Mouse (Mus musculus): ENCODE results near the gene Tbl1x. TPM values are rescaled to one million over a fixed set of nuclear protein-coding genes. Genes with fewer than 3 reads are reported as not detected.

Gene Tbl1x
- polyA plus RNA-seq, 1 experiment: 33.4 TPM

DNA sequence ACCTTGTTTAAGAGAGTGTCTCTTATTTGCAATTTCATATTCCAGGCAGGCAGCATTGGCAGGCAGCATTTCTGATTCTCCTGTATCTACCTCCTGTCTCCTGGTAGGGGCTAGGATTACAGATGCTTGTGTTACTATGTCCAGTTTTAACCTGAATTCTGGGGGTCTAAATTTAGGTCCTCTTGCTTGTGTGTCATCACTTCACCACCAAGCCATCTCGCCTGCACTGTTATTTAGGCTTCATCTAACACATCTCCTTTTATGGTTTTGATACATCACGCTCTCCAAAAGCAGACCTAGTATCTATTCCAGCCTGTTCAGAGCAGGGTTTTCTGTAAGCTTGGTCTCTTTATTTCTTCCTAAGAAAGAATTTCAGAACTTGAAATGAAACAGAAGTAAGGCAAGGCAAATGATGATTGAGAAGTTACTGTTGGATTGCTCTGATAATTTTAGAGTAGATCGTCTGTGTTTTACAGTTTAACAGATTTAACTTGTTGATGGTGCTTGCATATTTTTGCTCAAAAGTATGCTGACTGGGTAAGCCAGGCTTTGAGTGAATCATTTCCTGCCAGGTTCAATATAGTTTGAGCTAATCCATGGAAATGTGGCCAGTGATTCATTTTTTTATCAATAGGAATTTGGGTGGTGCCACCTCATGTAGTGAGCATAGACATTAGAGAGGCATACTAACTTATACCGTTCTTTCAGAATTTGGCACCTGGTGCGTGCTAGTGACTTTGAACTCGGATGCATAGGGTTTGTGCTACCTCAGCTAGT lies 106.7 kb downstream of the Tbl1x start:
- Histone ChIP-seq H3K27ac (ENCODE audit: insufficient read depth, low read length) (no peak overlapping the region), H3K4me1 (ENCODE audit: control insufficient read depth, insufficient read depth, low read length) (peaks cover 2% of the 10 kb centered on the region; the same call in 1 of the 2 replicates), H3K4me3 (ENCODE audit: insufficient read depth, low read length) (no peak overlapping the region)
- no peak for TF ChIP-seq CTCF (IDR thresholded peaks at IDR 0.05; ENCODE audit: extremely low read depth, insufficient read depth, low read length)
- TF ChIP-seq POLR2A (IDR thresholded peaks at IDR 0.05; ENCODE audit: extremely low read depth, insufficient read depth, low read length): no peak

DNA sequence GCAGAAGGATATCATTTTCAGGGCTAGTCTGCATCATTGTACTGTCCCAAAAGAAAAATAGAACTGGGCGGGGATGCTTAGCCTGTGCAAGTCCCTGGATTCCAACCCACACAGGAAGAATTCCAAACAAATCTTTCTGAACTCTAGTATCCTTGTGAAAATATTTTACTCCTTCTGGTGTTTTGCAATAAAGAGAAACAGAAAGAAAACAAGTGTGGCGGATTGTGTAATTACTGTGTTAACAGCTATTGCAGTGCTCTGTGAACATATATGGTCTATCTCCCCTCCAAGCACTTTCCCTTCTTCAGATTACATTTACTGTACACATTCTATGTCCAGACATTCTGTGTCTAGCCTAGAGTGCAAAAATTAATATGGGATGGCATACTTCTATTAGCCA lies 119.6 kb downstream of the Tbl1x start:
- Histone ChIP-seq H3K4me3 (ENCODE audit: insufficient read depth, low read length) (no peak overlapping the region), H3K4me1 (ENCODE audit: control insufficient read depth, insufficient read depth, low read length) (no peaks in the 10 kb centered on the region), H3K27ac (ENCODE audit: insufficient read depth, low read length) (no peak overlapping the region)
- TF ChIP-seq POLR2A (IDR thresholded peaks at IDR 0.05; ENCODE audit: extremely low read depth, insufficient read depth, low read length): no peak
- no peak for TF ChIP-seq CTCF (IDR thresholded peaks at IDR 0.05; ENCODE audit: extremely low read depth, insufficient read depth, low read length)

DNA sequence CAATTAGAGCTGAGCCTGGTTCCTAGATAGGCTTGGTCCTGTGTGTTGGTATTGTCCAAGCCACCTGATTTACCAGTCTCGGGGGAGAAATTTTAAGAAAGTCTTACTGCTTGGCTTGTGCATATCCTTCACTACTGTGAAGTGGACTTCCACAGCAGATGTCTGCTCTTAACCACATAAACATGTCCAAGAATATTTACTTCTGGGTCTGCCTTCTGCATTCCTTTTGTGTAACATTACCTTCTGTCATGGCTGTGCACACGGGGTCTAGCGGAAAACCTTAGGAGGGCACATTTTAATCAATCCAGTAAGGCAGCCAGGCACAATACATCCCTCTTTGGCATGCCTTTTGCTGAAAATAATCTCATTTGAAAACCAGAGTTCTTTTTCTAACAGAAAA lies 125.7 kb downstream of the Tbl1x start:
- TF ChIP-seq CTCF (IDR thresholded peaks at IDR 0.05; ENCODE audit: extremely low read depth, insufficient read depth, low read length) (no peak), POLR2A (IDR thresholded peaks at IDR 0.05; ENCODE audit: extremely low read depth, insufficient read depth, low read length) (no peak)
- Histone ChIP-seq H3K4me1 (ENCODE audit: control insufficient read depth, insufficient read depth, low read length) (no peaks in the 10 kb centered on the region), H3K27ac (ENCODE audit: insufficient read depth, low read length) (no peak overlapping the region), H3K4me3 (ENCODE audit: insufficient read depth, low read length) (no peak overlapping the region)

DNA sequence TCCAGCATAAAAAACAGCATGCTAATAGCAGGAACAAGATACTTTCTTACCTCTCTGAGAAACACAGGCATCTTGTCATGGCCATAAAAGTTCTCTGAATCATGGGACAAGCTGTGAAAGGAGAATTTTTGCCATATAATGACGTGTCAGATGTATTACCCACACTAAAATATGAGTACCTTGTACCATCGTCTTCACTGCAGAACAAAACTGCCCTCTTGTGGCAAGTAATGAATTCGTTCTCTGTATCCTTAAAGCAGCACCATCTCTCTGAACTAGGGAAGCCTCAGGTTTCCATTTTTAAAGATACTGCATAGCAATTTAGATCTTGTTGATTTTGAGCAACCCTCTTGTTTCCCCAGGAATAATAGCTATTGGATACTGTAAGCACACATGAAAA lies 127.3 kb downstream of the Tbl1x start:
- TF ChIP-seq POLR2A (IDR thresholded peaks at IDR 0.05; ENCODE audit: extremely low read depth, insufficient read depth, low read length): no peak
- TF ChIP-seq CTCF (IDR thresholded peaks at IDR 0.05; ENCODE audit: extremely low read depth, insufficient read depth, low read length): peak; percentile 20; the same call in 1 of the 2 replicates
- Histone ChIP-seq H3K27ac (ENCODE audit: insufficient read depth, low read length) (no peak overlapping the region), H3K4me1 (ENCODE audit: control insufficient read depth, insufficient read depth, low read length) (no peaks in the 10 kb centered on the region), H3K4me3 (ENCODE audit: insufficient read depth, low read length) (no peak overlapping the region)

DNA sequence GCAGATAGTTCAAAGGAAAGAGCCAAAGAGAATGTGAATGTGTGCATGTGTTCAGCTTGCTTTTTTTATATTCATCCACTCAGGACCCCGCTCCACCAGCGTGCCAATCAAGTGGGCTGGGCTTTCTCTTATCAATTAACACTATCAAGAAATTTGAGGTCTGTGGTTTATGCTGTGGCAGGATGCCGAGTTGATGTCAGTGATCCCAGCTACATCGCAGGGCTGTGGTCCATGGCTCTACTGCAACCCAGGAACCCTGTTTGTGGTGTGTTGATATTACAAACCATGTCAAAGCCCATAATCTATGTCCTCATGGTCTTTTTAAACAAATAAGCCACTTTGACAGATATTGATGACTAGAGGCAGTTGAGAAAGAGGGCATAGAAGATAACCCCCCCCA lies 129.5 kb downstream of the Tbl1x start:
- no peaks in the 10 kb centered on the region for H3K4me1 ChIP-seq (ENCODE audit: control insufficient read depth, insufficient read depth, low read length)
- no peak overlapping the region for H3K27ac ChIP-seq (ENCODE audit: insufficient read depth, low read length)
- no peak overlapping the region for H3K4me3 ChIP-seq (ENCODE audit: insufficient read depth, low read length)
- no peak for TF ChIP-seq POLR2A (IDR thresholded peaks at IDR 0.05; ENCODE audit: extremely low read depth, insufficient read depth, low read length)
- TF ChIP-seq CTCF (IDR thresholded peaks at IDR 0.05; ENCODE audit: extremely low read depth, insufficient read depth, low read length): no peak

DNA sequence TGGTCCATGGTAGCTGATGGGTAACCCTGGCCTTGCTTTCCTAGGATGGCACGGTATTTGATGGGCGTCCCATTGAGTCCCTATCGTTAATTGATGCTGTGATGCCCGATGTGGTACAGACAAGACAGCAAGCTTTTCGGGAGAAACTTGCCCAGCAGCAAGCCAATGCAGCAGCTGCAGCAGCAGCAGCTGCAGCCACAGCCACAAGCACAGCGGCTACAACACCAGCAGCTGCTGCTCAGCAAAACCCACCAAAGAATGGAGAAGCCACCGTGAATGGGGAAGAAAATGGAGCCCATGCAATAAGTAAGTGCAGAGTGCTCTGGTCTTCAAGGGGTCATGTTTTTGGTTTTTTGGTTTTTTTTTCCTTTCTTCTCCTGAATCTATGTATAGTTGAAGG lies 135.4 kb downstream of the Tbl1x start:
- Histone ChIP-seq H3K4me3 (ENCODE audit: insufficient read depth, low read length) (no peak overlapping the region), H3K27ac (ENCODE audit: insufficient read depth, low read length) (no peak overlapping the region), H3K4me1 (ENCODE audit: control insufficient read depth, insufficient read depth, low read length) (no peaks in the 10 kb centered on the region)
- TF ChIP-seq POLR2A (IDR thresholded peaks at IDR 0.05; ENCODE audit: extremely low read depth, insufficient read depth, low read length) (no peak), CTCF (IDR thresholded peaks at IDR 0.05; ENCODE audit: extremely low read depth, insufficient read depth, low read length) (no peak)

DNA sequence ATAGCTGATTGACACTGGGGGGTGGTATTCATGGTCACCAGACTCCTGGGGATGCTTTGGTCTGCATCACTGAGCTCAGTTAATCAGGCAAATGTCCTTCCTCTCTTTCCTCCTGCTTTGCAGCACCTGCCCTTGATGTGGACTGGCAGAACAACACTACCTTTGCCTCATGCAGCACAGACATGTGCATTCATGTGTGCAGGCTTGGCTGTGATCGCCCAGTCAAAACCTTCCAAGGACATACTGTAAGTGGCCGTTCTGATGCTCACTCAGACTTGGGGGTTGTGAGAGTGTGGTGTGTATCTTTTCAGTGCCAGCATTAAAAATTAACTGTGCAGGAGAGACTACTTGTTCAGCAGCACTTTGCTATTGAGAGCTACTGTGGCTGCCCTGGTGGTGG lies 139.4 kb downstream of the Tbl1x start:
- H3K27ac ChIP-seq (ENCODE audit: insufficient read depth, low read length): no peak overlapping the region
- no peak for TF ChIP-seq POLR2A (IDR thresholded peaks at IDR 0.05; ENCODE audit: extremely low read depth, insufficient read depth, low read length)
- TF ChIP-seq CTCF (IDR thresholded peaks at IDR 0.05; ENCODE audit: extremely low read depth, insufficient read depth, low read length): no peak
- no peaks in the 10 kb centered on the region for H3K4me1 ChIP-seq (ENCODE audit: control insufficient read depth, insufficient read depth, low read length)
- H3K4me3 ChIP-seq (ENCODE audit: insufficient read depth, low read length): no peak overlapping the region

DNA sequence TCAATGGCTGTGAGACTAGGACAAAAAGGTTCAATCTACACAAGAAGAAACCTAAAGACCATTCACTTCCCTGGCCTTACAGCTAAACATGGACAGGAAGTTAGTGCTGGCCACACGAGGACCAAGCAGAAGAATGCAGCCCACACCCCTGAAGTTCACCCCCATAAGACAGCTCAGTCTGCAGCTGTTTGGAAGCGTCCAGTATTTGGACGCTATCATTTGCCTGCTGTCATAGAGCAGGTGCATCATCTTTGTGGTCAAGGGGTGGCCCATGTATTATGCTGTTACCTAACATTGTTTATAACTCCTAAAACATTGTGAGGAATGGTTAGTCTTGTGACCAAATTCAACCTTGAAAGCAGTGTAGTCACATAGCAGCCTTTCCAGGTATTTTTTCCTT lies 151.2 kb downstream of the Tbl1x start:
- Histone ChIP-seq H3K4me1 (ENCODE audit: control insufficient read depth, insufficient read depth, low read length) (no peaks in the 10 kb centered on the region), H3K27ac (ENCODE audit: insufficient read depth, low read length) (no peak overlapping the region), H3K4me3 (ENCODE audit: insufficient read depth, low read length) (no peak overlapping the region)
- TF ChIP-seq CTCF (IDR thresholded peaks at IDR 0.05; ENCODE audit: extremely low read depth, insufficient read depth, low read length) (no peak), POLR2A (IDR thresholded peaks at IDR 0.05; ENCODE audit: extremely low read depth, insufficient read depth, low read length) (no peak)

DNA sequence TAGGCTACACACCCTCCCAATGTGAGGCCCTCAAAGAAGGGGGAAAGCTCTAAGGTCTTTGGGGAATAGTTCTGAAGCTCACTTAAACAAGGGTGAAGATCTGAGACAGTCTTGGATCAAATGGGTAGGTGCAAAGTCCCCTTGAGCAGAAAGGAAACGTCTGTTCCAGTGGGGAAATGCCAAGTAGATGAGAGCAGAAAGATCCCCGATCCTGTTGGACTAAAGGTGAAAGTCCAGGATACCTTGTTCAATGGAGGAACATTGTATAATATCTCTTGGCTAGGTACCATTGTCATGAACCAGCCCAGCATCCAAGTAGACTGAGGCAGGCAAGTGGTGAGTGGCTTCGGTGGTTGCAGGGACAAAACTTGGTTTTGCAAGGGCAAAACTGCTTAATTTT lies 152.5 kb downstream of the Tbl1x start:
- TF ChIP-seq POLR2A (IDR thresholded peaks at IDR 0.05; ENCODE audit: extremely low read depth, insufficient read depth, low read length): no peak
- no peak for TF ChIP-seq CTCF (IDR thresholded peaks at IDR 0.05; ENCODE audit: extremely low read depth, insufficient read depth, low read length)
- no peak overlapping the region for H3K27ac ChIP-seq (ENCODE audit: insufficient read depth, low read length)
- no peak overlapping the region for H3K4me3 ChIP-seq (ENCODE audit: insufficient read depth, low read length)
- H3K4me1 ChIP-seq (ENCODE audit: control insufficient read depth, insufficient read depth, low read length): no peaks in the 10 kb centered on the region

DNA sequence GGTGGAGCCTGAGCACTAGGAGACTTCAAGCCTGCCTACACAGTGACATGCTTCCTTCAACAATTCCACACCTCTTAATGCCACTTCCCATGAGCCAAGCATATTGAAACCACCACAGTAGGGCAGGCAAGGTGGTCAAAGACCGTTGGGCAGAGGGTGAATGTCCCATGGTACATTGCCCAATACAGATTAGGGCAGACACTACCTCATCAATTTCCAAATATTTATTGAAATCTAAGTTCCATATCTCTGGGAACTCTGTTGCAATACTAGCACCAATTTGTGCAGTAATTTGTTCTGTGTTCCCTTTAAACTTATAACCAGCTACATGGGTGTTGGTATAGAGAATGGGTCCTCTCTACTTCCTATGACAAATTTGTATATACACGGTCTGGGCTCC lies 154.2 kb downstream of the Tbl1x start:
- Histone ChIP-seq H3K27ac (ENCODE audit: insufficient read depth, low read length) (no peak overlapping the region), H3K4me3 (ENCODE audit: insufficient read depth, low read length) (no peak overlapping the region), H3K4me1 (ENCODE audit: control insufficient read depth, insufficient read depth, low read length) (no peaks in the 10 kb centered on the region)
- TF ChIP-seq POLR2A (IDR thresholded peaks at IDR 0.05; ENCODE audit: extremely low read depth, insufficient read depth, low read length) (no peak), CTCF (IDR thresholded peaks at IDR 0.05; ENCODE audit: extremely low read depth, insufficient read depth, low read length) (no peak)
